Mouse (Mus musculus) left cerebral cortex, postnatal 10 days (tissue): ENCODE results near the gene Magi1. TPM values are rescaled to one million over a fixed set of nuclear protein-coding genes. Genes with fewer than 3 reads are reported as not detected.

ENCODE experiments used
- DNase-seq, 2 experiments: peaks; one replicate each; pipeline ENCODE4 v3.0.0; 2021 to 2022; ENCODE audit warnings: low spot score in 2 of 2, mixed read lengths in 1 of 2; ENCODE audit errors: extremely low spot score in 1 of 2
- intact Hi-C: fragments of 180-260 bp; cut with DNase I; formaldehyde crosslinking; loops from one replicate; pipeline ENCODE4 v1.15.1; 2025
- total RNA-seq, 2 experiments: library from RNA; stranded (reverse); gene quantifications; 2 replicates each; pipeline ENCODE4 v1.2.3; 2021

The Magi1 gene
- total RNA-seq, 2 experiments from 2014 or later, result 89.8 to 91.8 TPM

GRCm38 (mm10) chr6:94222253-94222652 is 61.5 kb downstream of the Magi1 start:
- DNase-seq, result no peak
- intact Hi-C loops, result no loop called here

- DNase-seq, result no peak
- intact Hi-C loops, result no loop called here
These were observed 62.0 kb downstream of the Magi1 start for GRCm38 (mm10) chr6:94221750-94222149.

- intact Hi-C loops, result no loop called here
- DNase-seq, result no peak
These were observed 65.6 kb downstream of the Magi1 start for GRCm38 (mm10) chr6:94218076-94218475.

- intact Hi-C loops, result no loop called here
These were observed 67.9 kb downstream of the Magi1 start for GRCm38 (mm10) chr6:94215834-94216233.

GRCm38 (mm10) chr6:94214895-94215538 is 68.7 kb downstream of the Magi1 start:
- no peak for DNase-seq
- intact Hi-C loops, result no loop called here

More at GRCm38 (mm10) chr6:94215834-94216233, 67.9 kb downstream of the Magi1 start:
- no peak for DNase-seq

GRCm38 (mm10) chr6:94205926-94206325 is 77.8 kb downstream of the Magi1 start:
- DNase-seq, result peak in 1 of 2 experiments; percentile 46
- intact Hi-C loops, result no loop called here

GRCm38 (mm10) chr6:94203642-94204145 is 80.0 kb downstream of the Magi1 start:
- DNase-seq, result no peak

GRCm38 (mm10) chr6:94201940-94202339 is 81.8 kb downstream of the Magi1 start:
- intact Hi-C loops, result no loop called here
- no peak for DNase-seq

More at GRCm38 (mm10) chr6:94203642-94204145, 80.0 kb downstream of the Magi1 start:
- intact Hi-C loops, result no loop called here

- no peak for DNase-seq
- intact Hi-C loops, result no loop called here
These were observed 82.8 kb downstream of the Magi1 start for GRCm38 (mm10) chr6:94200910-94201309.

- DNase-seq, result no peak
- intact Hi-C loops, result no loop called here
These were observed 84.0 kb downstream of the Magi1 start for GRCm38 (mm10) chr6:94199696-94200095.

GRCm38 (mm10) chr6:94197831-94198230 is 85.9 kb downstream of the Magi1 start:
- intact Hi-C loops, result no loop called here

GRCm38 (mm10) chr6:94195303-94195911 is 88.3 kb downstream of the Magi1 start:
- DNase-seq, result no peak
- intact Hi-C loops, result no loop called here

More at GRCm38 (mm10) chr6:94197831-94198230, 85.9 kb downstream of the Magi1 start:
- no peak for DNase-seq

GRCm38 (mm10) chr6:94190830-94191229 is 92.9 kb downstream of the Magi1 start:
- intact Hi-C loops, result no loop called here
- no peak for DNase-seq

- intact Hi-C loops, result no loop called here
- peak in 1 of 2 experiments; percentile 56 for DNase-seq
These were observed 94.3 kb downstream of the Magi1 start for GRCm38 (mm10) chr6:94189379-94189778.

- intact Hi-C loops, result no loop called here
- peak in 1 of 2 experiments; percentile 50 for DNase-seq
These were observed 96.9 kb downstream of the Magi1 start for GRCm38 (mm10) chr6:94186628-94187319.

- intact Hi-C loops, result no loop called here
- DNase-seq, result no peak
These were observed 99.4 kb downstream of the Magi1 start for GRCm38 (mm10) chr6:94184268-94184667.

GRCm38 (mm10) chr6:94183354-94183851 is 100.3 kb downstream of the Magi1 start:
- intact Hi-C loops, result no loop called here
- DNase-seq, result peak in 1 of 2 experiments; percentile 51

- DNase-seq, result no peak
- intact Hi-C loops, result no loop called here
These were observed 102.0 kb downstream of the Magi1 start for GRCm38 (mm10) chr6:94181673-94182255.
